In the genomic region with DNA sequence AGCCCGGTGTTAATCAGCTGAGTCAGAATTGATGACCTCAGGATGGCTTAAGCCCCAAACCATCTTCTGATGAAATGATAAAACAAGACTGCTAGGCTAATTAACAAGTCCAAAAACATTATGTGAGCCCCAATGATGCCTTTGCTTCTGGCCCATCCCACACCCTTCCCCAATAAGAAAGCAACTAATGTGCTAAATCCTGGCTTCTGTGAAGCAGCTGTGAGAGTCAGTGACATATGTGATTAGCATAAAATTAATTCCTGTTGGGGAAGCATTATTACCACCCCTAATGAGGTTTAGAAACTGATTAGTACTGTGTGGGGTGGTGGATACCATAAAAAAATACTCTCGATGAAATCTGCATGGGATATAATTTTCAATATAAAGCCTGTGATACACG, we compare ENCODE assay signal across 22 mouse cellular contexts.
DNase-seq lines count a peak whose midpoint lies in the region; ATAC-seq and TF ChIP-seq lines count a peak whose summit lies in the region.
"Had no signal": no experiment of that assay in that cellular context is flagged by ENCODE, and none has a peak within 500 bp of the region (broad histone marks: within the 10 kb centered on the region; RNA-seq: fewer than 3 reads in every experiment).

No protein-coding gene starts in this region.

- H3K4me1 ChIP-seq in forebrain, embryonic 12.5 days: no peaks in the 10 kb centered on the region
- no peaks in the 10 kb centered on the region; the same call in 1 of the 2 replicates for H3K4me1 ChIP-seq in forebrain, embryonic 11.5 days (replicated peaks; ENCODE audit: control insufficient read depth, insufficient read depth, low read length)
- H3K4me1 ChIP-seq in hindbrain, embryonic 14.5 days (replicated peaks; ENCODE audit: control insufficient read depth, insufficient read depth, low read length): no peaks in the 10 kb centered on the region
- H3K4me1 ChIP-seq in hindbrain, embryonic 10.5 days (replicated peaks): 0 out of 2 replicates have a peak, but pooled peaks cover 6% of the 10 kb centered on the region
- H3K4me1 ChIP-seq: heart, embryonic 13.5 days; hindbrain, embryonic 12.5 days had no signal

- no peaks in the 10 kb centered on the region for H3K36me3 ChIP-seq in forebrain, embryonic 12.5 days (replicated peaks)
- no peaks in the 10 kb centered on the region for H3K36me3 ChIP-seq in forebrain, embryonic 11.5 days (ENCODE audit: control insufficient read depth, insufficient read depth, low read length)
- no peaks in the 10 kb centered on the region for H3K36me3 ChIP-seq in hindbrain, embryonic 14.5 days (replicated peaks; ENCODE audit: control insufficient read depth, insufficient read depth)
- no peaks in the 10 kb centered on the region for H3K36me3 ChIP-seq in hindbrain, embryonic 10.5 days
- H3K36me3 ChIP-seq: embryonic facial prominence, embryonic 12.5 days; G1E; heart, embryonic 13.5 days; hindbrain, embryonic 12.5 days had no signal

- ATAC-seq in forebrain, embryonic 12.5 days (ENCODE audit: low FRiP score): peak; percentile 60; the same call in 1 of the 2 replicates
- no peak for ATAC-seq in forebrain, embryonic 11.5 days (replicated peaks; ENCODE audit: low FRiP score)
- no peak for ATAC-seq in hindbrain, embryonic 14.5 days (ENCODE audit: low FRiP score)
- ATAC-seq: CD4-positive, CD25-positive, alpha-beta regulatory T cell, adult 4 months; intestine, embryonic 16.5 days had no signal

- 0 out of 2 replicates have a peak overlapping the region, but pooled peaks have one; percentile 59 for H3K27ac ChIP-seq in forebrain, embryonic 12.5 days
- no peak overlapping the region for H3K27ac ChIP-seq in forebrain, embryonic 11.5 days (ENCODE audit: low read depth, low read length)
- no peak overlapping the region for H3K27ac ChIP-seq in hindbrain, embryonic 14.5 days
- no peak overlapping the region for H3K27ac ChIP-seq in hindbrain, embryonic 10.5 days
- H3K27ac ChIP-seq: embryonic facial prominence, embryonic 12.5 days; heart, embryonic 13.5 days; hindbrain, embryonic 12.5 days had no signal

- TF ChIP-seq CTCF in brain, embryonic 14.5 days (IDR thresholded peaks at IDR 0.05; ENCODE audit: borderline replicate concordance, extremely low read depth, insufficient read depth, insufficient read length): no peak

- no peak for TF ChIP-seq POLR2A in brain, embryonic 14.5 days (IDR thresholded peaks at IDR 0.05; ENCODE audit: borderline replicate concordance, extremely low read depth, insufficient read depth, insufficient read length, poor library complexity, severe bottlenecking)

- WGBS in forebrain, embryonic 12.5 days: 71% methylated on average over 3 of the region's 3 CpGs
- 79% methylated on average over 3 of the region's 3 CpGs for WGBS in forebrain, embryonic 11.5 days
- WGBS in hindbrain, embryonic 14.5 days: 70% methylated on average over 3 of the region's 3 CpGs
- WGBS in hindbrain, embryonic 10.5 days: 90% methylated on average over 3 of the region's 3 CpGs

- H3K27me3 ChIP-seq in forebrain, embryonic 12.5 days: no peaks in the 10 kb centered on the region
- H3K27me3 ChIP-seq in forebrain, embryonic 11.5 days (ENCODE audit: control insufficient read depth, insufficient read depth, low read length): no peaks in the 10 kb centered on the region
- H3K27me3 ChIP-seq in hindbrain, embryonic 14.5 days (ENCODE audit: control insufficient read depth, insufficient read depth, low read length): no peaks in the 10 kb centered on the region
- H3K27me3 ChIP-seq in hindbrain, embryonic 10.5 days (ENCODE audit: insufficient read depth, poor library complexity, severe bottlenecking): no peaks in the 10 kb centered on the region
- H3K27me3 ChIP-seq: embryonic facial prominence, embryonic 12.5 days; heart, embryonic 13.5 days; hindbrain, embryonic 12.5 days had no signal

- no peak for DNase-seq in forebrain, embryonic 11.5 days (ENCODE audit: low spot score)
- peak; percentile 27 for DNase-seq in hindbrain, embryonic 14.5 days (ENCODE audit: low spot score)
- no peak for DNase-seq in hindbrain, embryonic 10.5 days (ENCODE audit: low spot score)
- DNase-seq in brain, embryonic 14.5 days (ENCODE audit: low read depth): peak; percentile 58
- DNase-seq in retina, postnatal 1 day: peak; percentile 69
- no peak for DNase-seq in layer of hippocampus, adult 9-10 months (ENCODE audit: low spot score)
- DNase-seq: adrenal gland, adult 8-10 months; adrenal gland, postnatal 36 days; B cell, adult 2 months; cerebellum, adult 11 months; cerebellum, adult 8-10 months; cerebellum, postnatal 14 days; gastrocnemius, postnatal 36 days; heart, adult 11 months; heart, postnatal 36 days had no signal

- no peaks in the 10 kb centered on the region for H3K9me3 ChIP-seq in forebrain, embryonic 12.5 days
- H3K9me3 ChIP-seq in forebrain, embryonic 11.5 days (ENCODE audit: control insufficient read depth, low read length): no peaks in the 10 kb centered on the region
- no peaks in the 10 kb centered on the region for H3K9me3 ChIP-seq in hindbrain, embryonic 14.5 days (ENCODE audit: control insufficient read depth, low read length)
- H3K9me3 ChIP-seq in hindbrain, embryonic 10.5 days: no peaks in the 10 kb centered on the region
- H3K9me3 ChIP-seq: embryonic facial prominence, embryonic 12.5 days; heart, embryonic 13.5 days; hindbrain, embryonic 12.5 days had no signal

- no peak overlapping the region for H3K4me3 ChIP-seq in forebrain, embryonic 12.5 days (replicated peaks)
- no peak overlapping the region for H3K4me3 ChIP-seq in forebrain, embryonic 11.5 days (ENCODE audit: low read depth, low read length)
- H3K4me3 ChIP-seq in hindbrain, embryonic 14.5 days (replicated peaks; ENCODE audit: low read length): no peak overlapping the region
- no peak overlapping the region for H3K4me3 ChIP-seq in hindbrain, embryonic 10.5 days
- H3K4me3 ChIP-seq: embryonic facial prominence, embryonic 12.5 days; heart, embryonic 13.5 days; hindbrain, embryonic 12.5 days had no signal

- H3K4me2 ChIP-seq in forebrain, embryonic 12.5 days: no peak overlapping the region
- H3K4me2 ChIP-seq in forebrain, embryonic 11.5 days (ENCODE audit: low read depth, low read length, severe bottlenecking): no peak overlapping the region
- H3K4me2 ChIP-seq in hindbrain, embryonic 14.5 days (replicated peaks): no peak overlapping the region
- H3K4me2 ChIP-seq: embryonic facial prominence, embryonic 12.5 days; heart, embryonic 13.5 days; hindbrain, embryonic 12.5 days had no signal

- no peak overlapping the region for H3K9ac ChIP-seq in forebrain, embryonic 12.5 days
- no peak overlapping the region for H3K9ac ChIP-seq in forebrain, embryonic 11.5 days (ENCODE audit: low read length)
- H3K9ac ChIP-seq in hindbrain, embryonic 14.5 days: no peak overlapping the region
- H3K9ac ChIP-seq: embryonic facial prominence, embryonic 12.5 days; heart, embryonic 13.5 days; hindbrain, embryonic 12.5 days had no signal

Comparison
In these comparisons a context has a peak if more than half of its experiments do, and no peak if none do; other contexts are left out.
1. DNase-seq: peak in hindbrain, embryonic 14.5 days (single experiment), brain, embryonic 14.5 days (single experiment) and retina, postnatal 1 day (single experiment); none in forebrain, embryonic 11.5 days (single experiment), hindbrain, embryonic 10.5 days (single experiment) and layer of hippocampus, adult 9-10 months (single experiment).